Mouse (Mus musculus) left cerebral cortex, postnatal 25 days (tissue): ENCODE results near the gene Cnp. TPM values are rescaled to one million over a fixed set of nuclear protein-coding genes. Genes with fewer than 3 reads are reported as not detected.
"Not testable (repeated sequence)": the region's sequence is repeated elsewhere in the genome, so short reads cannot be mapped to it uniquely, and the experiment has no call there.

Source experiments
- DNase-seq, 2 experiments: peaks; one replicate each; pipeline ENCODE4 v3.0.0; 2022; ENCODE audit warnings: low spot score in 2 of 2, mixed read lengths in 1 of 2
- intact Hi-C: fragments of 180-260 bp; cut with DNase I; formaldehyde crosslinking; loops from one replicate; pipeline ENCODE4 v1.15.1; 2025
- total RNA-seq, 2 experiments: library from RNA; stranded (reverse); gene quantifications; 2 replicates each; pipeline ENCODE4 v1.2.3; 2021

Cnp gene
- total RNA-seq, 2 experiments from 2014 or later, result 207 to 230 TPM

DNA sequence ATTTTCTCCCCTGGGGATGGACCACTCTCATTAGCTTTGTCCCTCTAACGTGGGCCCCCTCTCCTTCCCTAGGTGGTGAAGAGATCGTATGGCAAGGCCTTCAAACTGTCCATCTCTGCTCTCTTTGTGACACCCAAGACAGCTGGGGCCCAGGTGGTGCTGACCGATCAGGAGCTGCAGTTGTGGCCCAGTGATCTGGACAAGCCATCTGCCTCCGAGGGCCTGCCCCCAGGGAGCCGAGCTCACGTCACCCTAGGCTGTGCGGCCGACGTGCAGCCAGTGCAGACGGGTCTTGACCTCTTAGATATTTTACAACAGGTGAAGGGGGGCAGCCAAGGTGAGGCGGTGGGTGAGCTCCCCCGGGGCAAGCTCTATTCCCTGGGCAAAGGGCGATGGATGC lies 5.6 kb downstream of the Cnp start:
- no peak for DNase-seq
- intact Hi-C loops, result no loop called here

DNA sequence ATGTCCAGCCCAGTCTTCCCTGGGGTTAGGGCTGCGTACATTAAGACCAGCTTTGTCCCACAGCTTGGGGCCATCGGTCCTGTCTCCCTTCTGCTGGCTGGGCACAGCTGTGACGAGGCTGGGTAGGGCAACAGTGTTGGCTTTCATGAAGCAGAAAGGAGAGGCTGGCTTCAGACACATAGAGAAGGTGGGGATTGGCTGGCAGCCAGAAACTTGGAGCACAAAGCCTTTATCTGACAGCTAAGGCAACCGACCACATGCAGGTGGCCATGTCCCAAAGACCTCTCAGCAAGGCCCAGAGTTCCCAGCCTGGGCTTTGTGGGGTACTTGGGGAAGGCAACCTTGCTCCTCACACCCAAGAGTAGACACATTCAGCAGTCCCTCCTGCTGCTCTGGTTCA lies 7.1 kb downstream of the Cnp start:
- intact Hi-C loops, result no loop called here
- peak in 1 of 2 experiments; percentile 52 for DNase-seq

DNA sequence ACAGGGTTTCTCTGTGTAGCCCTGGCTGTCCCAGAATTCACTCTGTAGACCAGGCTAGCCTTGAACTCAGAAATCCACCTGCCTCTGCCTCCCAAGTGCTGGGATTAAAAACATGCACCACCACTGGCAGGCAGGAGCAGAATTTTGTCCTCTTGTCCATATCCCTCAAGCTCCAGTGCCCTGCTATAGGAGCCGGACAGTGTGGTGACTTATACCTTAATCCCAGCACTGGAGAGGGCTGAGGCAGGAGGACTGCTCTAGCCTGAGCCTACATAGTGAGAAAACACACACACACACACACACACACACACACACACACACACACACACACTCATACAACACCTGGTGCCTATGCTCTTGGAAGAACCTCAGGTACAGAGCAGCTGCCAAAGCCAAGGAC lies 7.7 kb downstream of the Cnp start:
- DNase-seq, intact Hi-C loops: not testable (repeated sequence)

DNA sequence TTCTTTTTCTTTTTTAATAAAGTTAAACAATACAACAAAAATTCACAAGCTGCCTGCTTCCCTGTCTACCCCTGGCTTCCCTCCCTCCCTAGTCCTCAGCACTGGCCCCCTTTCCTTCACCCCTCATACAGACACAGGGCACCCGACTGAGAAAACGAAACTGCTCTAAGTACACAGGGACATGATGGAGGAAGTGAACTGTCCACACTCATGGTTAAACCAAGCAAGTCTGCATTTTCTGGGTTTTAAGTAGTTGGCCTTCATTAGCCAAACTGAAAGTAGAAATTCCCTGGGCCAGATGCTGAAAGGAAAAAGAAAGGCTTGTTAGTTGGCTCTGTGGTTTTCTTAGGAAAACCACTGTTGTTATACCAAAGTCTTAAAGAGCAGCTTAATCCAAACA lies 8.1 kb downstream of the Cnp start:
- intact Hi-C loops, result no loop called here
- DNase-seq, result no peak

DNA sequence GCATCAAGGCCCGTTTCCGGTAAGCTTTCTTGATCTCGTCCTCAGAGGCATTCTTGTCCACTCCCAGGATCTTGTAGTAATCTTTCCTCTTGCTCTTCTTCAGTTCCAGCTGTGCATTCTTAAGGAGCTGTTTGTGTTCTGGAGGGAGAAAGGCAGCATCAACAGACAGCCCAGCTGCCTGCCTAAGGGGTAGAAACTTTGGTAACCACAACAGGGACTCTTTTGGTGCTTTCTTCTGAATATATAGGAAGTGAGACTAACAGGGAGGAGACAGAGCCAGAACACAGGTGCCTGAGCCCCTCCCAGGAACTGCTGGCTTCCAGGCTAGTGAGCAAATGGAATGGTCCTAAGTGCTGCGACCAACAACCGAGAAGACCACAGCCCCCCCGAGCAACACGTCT lies 9.9 kb downstream of the Cnp start:
- intact Hi-C loops, result no loop called here
- DNase-seq, result no peak

DNA sequence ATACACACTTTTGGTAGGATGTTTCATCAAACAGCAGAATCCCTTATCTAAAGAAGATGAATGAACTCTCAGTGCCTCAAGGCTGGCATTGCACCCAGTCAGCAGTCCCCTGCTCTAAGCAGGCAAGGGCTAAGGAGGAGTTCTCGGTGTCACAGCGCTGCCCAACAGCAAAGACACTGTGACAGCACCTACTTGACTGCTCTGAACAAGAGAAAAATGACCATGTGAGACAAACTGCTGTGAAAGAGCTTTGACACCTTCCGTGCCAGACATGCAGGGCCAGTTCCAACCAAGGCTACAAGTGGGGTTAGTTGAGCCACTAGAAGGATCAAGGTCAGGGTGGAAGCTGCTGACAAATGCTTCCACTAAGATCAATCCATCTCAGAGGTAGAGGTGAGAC lies 10.4 kb downstream of the Cnp start:
- intact Hi-C loops, result no loop called here

DNA sequence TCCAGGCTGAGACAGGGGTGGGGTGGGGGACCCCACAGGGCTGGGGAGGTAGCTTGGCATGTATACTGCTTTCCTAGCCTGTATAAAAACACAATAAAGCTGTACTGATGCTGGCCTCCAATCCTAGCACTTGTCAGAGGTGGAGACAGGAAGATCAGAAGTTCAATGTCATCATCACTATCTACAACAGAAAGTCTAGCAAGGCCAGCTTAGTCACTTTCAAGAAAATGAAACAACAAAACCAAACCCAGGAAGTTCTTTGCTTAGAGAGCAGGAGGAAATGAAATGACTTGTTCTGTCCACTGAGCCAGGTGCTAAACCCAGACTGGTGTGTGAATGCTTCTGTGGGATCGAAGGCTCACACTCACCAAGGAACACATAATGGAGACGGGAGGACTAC lies 13.8 kb downstream of the Cnp start:
- intact Hi-C loops, result no loop called here
- no peak for DNase-seq

More for the DNA sequence above, 10.4 kb downstream of the Cnp start:
- no peak for DNase-seq

DNA sequence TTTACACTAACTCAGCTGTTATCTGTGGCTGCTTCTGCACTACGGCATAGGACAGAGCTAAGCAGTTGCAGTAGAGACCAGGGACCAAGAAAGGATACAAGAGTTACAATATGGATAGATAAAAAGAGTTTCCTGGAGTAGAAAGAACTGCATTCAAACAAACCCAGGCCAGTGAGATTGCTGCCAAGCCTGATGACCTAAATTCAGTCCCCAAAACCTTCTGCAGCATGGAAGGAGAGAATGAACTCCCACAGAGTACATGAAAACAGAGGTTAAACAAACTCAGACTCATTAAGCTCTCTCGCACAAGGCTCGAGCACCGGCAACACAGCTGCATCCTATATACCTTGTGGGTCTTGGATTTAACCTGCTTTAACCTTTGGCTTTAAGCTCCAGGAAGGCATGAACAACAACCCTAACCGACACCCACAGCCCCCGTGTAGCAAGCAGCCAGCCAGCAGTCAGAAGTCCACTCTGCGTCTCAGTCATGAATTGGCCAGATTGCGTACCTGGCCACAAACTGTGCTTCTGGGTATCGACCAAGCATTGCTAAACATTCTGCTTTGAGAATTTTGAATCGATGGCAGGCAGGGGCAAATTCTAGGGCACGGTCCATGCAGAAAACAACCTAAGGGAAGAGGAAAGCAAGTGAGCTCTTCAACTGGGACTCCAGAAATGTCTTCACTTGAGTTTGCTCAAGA lies 17.8 kb downstream of the Cnp start:
- intact Hi-C loops, result no loop called here
- DNase-seq, result no peak

DNA sequence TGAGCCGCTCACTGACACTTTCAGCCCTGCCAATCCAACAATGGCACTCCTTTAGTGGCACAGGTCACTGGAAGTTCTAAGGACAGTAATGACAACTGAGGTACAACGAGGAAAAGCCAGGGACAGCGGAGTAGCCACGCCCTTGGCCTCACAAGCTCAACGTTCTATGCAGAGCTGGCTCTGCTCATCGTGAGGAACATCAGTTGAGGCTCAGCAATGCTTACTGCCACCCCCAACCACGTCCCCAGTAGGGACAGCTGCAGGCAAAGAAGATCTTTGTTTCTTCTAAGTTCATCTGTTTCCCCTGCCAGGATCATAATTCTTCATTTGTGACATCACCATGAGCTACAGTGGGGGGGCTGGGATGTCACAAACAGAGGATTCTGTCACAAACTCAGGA lies 19.9 kb downstream of the Cnp start:
- DNase-seq, result no peak

DNA sequence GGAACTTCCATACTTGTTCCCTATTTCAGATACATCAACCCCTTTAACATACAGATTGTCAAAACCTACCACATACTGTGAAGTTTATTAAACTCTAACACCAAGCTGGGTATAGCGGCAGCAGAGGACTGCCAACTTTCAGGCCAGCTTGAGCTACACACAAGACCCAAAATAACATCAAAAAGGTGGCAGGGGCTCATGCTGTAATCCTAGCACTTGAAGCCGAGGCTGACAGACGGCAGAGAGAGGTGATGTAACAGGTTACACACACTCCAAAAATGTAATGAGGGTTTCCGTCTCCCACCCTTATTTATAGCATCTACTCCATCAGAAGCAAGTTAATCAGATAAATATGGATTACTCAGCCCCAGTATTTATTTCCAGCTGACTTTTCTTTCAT lies 20.8 kb downstream of the Cnp start:
- DNase-seq, result no peak
- intact Hi-C loops, result no loop called here

More for the DNA sequence above, 19.9 kb downstream of the Cnp start:
- intact Hi-C loops, result no loop called here

DNA sequence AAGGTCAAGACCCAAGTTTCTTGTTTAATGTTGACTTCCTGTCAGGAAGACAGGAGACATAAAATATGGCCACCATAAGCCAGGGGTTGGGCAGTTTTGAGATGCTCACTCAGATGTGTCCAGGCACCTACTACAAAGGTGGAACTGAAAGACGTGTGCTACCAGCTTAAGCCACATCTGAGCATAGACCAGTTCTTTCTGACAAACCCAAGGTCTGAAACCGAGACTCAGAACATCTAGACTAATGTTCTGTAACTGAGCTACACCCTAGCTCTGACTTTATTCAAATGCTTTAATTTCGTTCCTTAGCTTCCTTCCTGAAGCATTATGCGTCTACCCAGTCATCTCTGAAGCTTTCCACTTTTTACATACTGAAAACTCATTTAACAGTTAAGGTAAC lies 23.4 kb downstream of the Cnp start:
- no peak for DNase-seq
- intact Hi-C loops, result no loop called here

DNA sequence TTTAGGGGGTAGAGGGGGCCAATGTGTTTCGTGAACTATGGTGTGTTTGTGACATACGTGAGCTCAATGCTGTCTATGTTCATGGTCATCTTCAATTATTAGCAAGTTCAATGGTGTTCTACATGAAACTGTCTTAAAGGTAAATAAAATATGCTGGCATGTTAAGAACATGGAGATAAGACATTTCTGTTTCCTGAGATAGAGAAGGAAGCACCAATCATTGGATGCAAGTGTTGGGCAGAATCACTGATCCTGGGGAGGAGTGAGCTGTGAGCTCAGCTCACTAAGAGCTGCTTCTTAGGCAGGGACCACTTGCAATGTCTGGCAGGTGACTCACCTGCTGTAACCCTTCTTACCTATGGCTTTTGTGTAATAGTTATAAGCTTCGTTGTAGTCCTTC lies 26.7 kb downstream of the Cnp start:
- intact Hi-C loops, result no loop called here

DNA sequence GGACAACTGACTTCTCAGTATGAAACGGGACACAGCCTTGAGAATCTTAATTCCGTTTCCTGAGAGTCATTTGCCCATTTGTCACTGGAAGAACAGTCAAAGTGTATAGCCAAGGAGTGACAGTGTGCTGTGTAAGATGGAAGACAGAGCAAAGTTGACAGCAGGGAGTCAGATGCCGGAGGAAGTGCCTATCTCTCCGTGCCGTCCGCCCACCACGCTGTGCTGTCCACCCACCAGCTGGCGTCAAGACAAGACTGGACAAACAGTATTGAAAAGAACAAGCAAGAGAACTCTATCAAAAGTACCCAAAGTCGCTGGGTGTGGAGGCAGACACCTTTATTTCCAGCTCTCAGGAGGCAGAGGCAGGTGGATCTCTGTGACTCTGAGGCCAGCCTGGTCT lies 28.5 kb downstream of the Cnp start:
- intact Hi-C loops, result no loop called here
- DNase-seq, result no peak

More for the DNA sequence above, 26.7 kb downstream of the Cnp start:
- DNase-seq, result no peak

DNA sequence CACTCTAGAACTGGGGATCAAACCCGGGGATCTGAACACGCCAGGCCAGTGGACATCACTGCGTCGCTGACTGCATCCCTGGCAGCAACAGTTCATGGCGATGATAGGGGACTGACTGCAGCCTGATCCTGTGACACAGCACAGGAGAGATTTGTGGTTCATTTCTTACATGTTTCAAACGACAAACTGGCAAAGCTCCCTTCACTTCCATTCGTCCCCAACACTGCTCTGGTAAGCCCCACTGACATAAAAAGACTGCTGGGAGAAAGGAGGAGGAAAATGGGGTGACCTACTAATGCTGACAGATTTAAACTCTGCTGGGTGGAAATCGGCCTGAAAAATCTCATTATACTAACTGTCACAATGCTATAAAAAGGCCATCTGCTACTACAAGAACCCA lies 29.1 kb downstream of the Cnp start:
- no peak for DNase-seq
- intact Hi-C loops, result no loop called here

DNA sequence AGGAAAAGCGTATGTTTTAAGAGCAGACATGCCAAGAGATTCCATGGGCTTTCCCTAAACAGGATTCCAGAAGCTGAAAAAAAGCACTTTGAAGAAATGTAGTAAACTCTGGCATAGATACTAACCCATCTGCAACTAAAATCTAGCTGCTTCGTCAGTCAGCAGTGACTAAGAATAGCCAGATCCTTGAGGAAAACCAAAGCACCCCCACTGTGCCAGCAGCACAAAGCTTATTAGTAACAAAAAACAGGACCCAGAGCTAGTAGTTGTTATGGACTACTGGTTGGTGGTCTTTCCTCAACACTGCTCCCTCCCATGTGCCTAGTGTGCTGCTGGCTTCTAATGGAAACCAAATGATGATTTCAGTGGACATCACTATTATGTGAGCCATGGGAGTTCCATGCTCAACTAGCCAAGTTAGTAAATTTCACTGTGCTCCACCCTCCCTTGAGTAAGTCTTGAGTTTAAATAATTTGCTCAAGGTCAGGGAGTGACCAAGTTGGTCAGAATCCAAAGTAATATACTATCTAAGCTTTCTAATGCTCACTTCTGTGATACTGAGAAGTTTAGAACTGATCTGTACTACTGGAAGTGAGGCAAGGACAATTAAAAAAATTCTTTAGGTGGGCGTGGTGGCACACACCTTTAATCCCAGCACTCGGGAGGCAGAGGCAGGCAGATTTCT lies 29.8 kb downstream of the Cnp start:
- DNase-seq, result peak in 1 of 2 experiments; percentile 59
- intact Hi-C loops, result no loop called here

DNA sequence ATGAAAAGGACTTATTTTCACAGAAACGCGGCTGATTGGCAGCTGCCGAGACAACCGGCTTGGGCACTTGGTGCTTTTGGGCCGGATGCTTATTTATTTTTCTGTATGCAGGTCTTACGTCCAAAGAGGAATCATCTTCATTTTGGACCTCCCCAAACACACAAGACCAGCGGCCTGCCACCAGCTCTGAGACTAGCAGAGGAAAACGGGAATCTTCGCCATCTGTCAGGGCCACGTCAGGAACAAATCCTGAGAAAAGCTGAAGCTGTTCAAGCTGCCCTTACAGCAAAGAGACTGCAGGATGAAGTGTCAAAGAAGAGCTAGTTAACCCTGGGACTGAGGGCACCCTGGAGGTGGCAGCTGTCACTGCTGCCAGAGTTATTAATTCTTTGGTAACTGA lies 30.7 kb downstream of the Cnp start:
- DNase-seq, result no peak
- intact Hi-C loops, result no loop called here

DNA sequence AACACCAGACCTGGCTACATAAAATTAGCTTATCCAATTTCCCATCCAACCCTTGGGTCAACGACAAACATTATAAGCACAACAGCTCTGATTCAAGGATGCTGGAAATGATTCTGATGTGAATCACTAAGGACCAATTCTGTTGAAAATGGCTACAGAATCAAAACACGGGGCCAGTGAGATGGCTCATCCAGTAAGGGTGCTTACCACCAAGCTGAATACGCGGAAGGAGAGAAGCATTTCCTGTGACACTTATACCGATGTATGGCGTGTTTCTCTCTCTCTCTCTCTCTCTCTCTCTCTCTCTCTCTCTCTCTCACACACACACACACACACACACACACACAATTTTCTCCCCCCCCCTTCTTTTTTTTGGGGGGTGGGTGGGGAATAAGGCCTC lies 32.4 kb downstream of the Cnp start:
- no peak for DNase-seq
- intact Hi-C loops, result no loop called here

DNA sequence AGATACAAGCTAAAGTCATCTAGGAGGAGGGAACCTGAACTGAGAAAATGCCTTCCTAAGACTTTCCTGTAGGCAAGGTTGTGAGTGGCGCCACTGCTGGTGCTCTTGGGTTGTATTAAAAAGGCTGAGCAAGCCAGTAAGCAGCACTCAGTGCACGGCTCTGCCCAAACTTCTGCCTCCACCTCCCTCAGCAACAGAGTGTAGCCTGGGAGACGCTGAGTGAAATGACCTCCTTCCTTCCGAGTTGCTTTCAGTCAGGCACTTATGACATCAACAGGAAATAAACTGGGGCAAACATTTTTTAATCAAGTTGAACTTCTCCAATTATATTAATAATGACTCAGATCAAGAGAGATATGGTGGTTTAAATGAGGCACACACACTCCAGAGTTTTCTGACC lies 34.1 kb downstream of the Cnp start:
- intact Hi-C loops, result no loop called here
- DNase-seq, result no peak

DNA sequence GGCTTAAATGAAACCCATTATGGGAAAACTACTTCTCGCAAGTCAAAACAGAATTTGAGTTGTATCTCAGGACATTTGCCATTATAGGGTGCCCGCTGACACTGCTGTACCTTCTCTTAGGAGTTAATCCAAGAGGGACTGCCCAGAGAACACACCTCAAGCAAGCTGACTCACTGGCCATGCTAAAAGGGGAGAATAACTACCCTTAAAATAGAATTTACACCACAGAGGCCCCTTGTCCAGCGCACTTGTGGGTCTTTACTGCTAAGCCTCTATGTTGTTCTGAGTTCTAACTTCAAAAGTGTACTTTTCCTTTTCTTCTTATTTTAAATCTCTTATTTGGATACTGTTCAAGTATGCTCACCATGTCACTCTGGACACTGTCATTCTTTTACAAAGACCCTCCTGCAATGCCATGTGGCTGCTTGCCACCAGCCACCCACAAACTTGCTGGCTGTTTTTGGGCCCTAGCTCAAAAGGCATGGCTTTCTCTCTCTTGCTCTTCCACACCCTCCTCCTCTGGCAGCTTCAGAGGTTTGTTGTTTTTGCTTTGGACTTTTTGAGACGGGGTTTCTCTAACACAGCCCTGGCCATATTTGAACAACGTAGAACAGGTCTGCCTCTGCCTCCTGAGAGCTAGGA lies 34.8 kb downstream of the Cnp start:
- intact Hi-C loops, result no loop called here

DNA sequence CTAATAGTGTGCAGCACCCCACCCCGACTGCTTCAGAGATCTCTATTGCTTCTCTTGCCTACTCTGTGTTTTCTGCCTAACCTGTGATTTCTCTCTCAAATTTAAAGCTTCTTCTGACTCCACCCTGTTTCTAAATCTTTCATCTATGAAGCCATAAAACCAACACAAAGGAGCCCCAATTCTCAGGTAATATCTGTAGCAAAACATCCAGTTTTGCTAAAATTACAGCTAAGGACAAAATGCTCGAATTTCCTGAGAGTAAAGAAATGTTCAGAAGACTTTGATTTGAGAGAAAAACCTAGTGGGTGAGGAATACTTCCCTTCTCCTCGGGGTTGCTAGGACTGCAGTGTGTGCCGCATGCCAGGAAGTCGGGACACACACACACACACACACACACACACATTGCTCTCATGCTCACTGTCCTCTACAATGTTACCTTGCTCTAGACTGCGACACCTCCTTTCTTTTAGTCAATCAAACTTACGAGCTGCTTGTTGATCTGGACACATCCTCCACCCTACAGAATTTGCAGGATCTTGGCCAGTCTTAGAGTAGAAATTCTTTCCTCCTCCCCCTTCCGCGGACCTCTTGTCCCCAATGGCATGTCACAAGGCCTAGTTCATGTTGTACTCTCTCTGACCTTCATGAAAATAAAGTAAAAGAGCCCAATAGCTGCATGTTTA lies 35.4 kb downstream of the Cnp start:
- intact Hi-C loops, result loop anchor here (2.0 kb wide), 1 partner anchor 39 kb away; no protein-coding TSS in a partner anchor
- DNase-seq, result no peak

More for the DNA sequence above, 34.8 kb downstream of the Cnp start:
- DNase-seq, result no peak
